Mouse (Mus musculus): ENCODE results near the gene Usp30.

The Usp30 gene

GRCm38 (mm10) chr5:114129550-114130210, 64.4 kb downstream of the Usp30 start:
- DNase-seq: no peak

GRCm38 (mm10) chr5:114130211-114130605, 64.9 kb downstream of the Usp30 start, which contains the start of gene Ung:
Ung (plus strand) TSS chr5:114130386.
- peak; percentile 58 to 63 for DNase-seq

- DNase-seq: peak; percentile 93 to 95
Observed at GRCm38 (mm10) chr5:114130698-114131520, 65.6 kb downstream of the Usp30 start.

- DNase-seq: no peak
Observed at GRCm38 (mm10) chr5:114131521-114131840, 66.2 kb downstream of the Usp30 start.

GRCm38 (mm10) chr5:114132841-114133240, 67.6 kb downstream of the Usp30 start:
- no peak for DNase-seq

GRCm38 (mm10) chr5:114134091-114134534, 68.9 kb downstream of the Usp30 start:
- peak; percentile 75 to 79 for DNase-seq

- DNase-seq: no peak
Observed at GRCm38 (mm10) chr5:114135516-114135915, 70.3 kb downstream of the Usp30 start.

GRCm38 (mm10) chr5:114137481-114138276, 72.4 kb downstream of the Usp30 start:
- DNase-seq: no peak

GRCm38 (mm10) chr5:114138277-114139164, 73.3 kb downstream of the Usp30 start:
- DNase-seq: peak; percentile 52 to 62

- peak; percentile 87 to 92 for DNase-seq
Observed at GRCm38 (mm10) chr5:114139175-114139574, 73.9 kb downstream of the Usp30 start.

- DNase-seq: no peak
Observed at GRCm38 (mm10) chr5:114146028-114146888, 81.0 kb downstream of the Usp30 start, which contains the start of gene Acacb. Acacb (plus strand) TSS chr5:114146535.

- DNase-seq: no peak
Observed at GRCm38 (mm10) chr5:114147043-114147972, 82.0 kb downstream of the Usp30 start.

GRCm38 (mm10) chr5:114152359-114153092, 87.3 kb downstream of the Usp30 start:
- no peak for DNase-seq

- peak in 1 of 2 experiments; percentile 18 for DNase-seq
Observed at GRCm38 (mm10) chr5:114153490-114153889, 88.2 kb downstream of the Usp30 start.

- no peak for DNase-seq
Observed at GRCm38 (mm10) chr5:114154765-114155164, 89.5 kb downstream of the Usp30 start.

GRCm38 (mm10) chr5:114155168-114155933, 90.1 kb downstream of the Usp30 start:
- DNase-seq: peak; percentile 44 to 68

- peak in 1 of 2 experiments; percentile 48 for DNase-seq
Observed at GRCm38 (mm10) chr5:114157236-114157635, 92.0 kb downstream of the Usp30 start.

- DNase-seq: no peak
Observed at GRCm38 (mm10) chr5:114161424-114161823, 96.2 kb downstream of the Usp30 start.
